Mouse (Mus musculus): ENCODE measurements around the gene Tmtc2. TPM values are rescaled to one million over a fixed set of nuclear protein-coding genes. Genes with fewer than 3 reads are reported as not detected.

The Tmtc2 gene
- polyA plus RNA-seq, 1 experiment from 2014 or later = 0.76 TPM

DNA sequence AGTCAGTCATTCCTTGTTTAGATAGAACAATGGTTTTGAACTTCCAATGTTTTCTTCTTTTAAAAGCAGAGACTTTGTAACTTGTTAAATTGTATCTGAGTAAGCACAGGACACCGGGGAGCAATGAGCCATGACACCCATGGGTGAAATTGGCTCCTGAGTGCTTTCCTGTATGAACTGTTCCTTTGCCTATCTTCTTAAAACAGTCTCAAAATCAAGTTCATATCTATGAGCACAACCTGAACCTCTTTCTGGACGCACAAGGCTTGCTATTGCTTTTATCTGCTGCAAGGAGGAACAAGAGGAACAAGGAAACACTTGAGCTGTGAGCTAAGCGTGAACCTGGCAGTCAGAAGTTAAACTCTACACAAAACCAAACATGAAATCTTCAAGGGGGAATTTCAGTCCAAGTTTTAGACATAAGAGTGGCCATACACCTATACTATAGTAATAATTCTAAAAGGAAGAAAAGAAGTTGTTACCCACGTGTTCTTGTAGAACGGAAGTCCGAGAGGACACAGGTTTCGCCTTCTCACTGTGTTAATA is 60.4 kb downstream of the Tmtc2 start:
- 60% methylated on average over 7 of the region's 7 CpGs for WGBS (ENCODE audit: insufficient replicate concordance)
- H3K27ac ChIP-seq (ENCODE audit: low read length) = no peak overlapping the region
- H3K9ac ChIP-seq (ENCODE audit: low read depth, low read length) = no peak overlapping the region
- no peaks in the 10 kb centered on the region for H3K27me3 ChIP-seq (ENCODE audit: control insufficient read depth, insufficient read depth, low read depth, low read length)
- ATAC-seq (ENCODE audit: low read depth) = no peak
- no peaks in the 10 kb centered on the region for H3K36me3 ChIP-seq (ENCODE audit: control insufficient read depth, insufficient read depth)
- H3K9me3 ChIP-seq (replicated peaks; ENCODE audit: control insufficient read depth, low read length) = no peaks in the 10 kb centered on the region
- no peak overlapping the region for H3K4me3 ChIP-seq (ENCODE audit: low read depth, low read length)
- no peaks in the 10 kb centered on the region for H3K4me1 ChIP-seq (ENCODE audit: control insufficient read depth, low read depth, low read length)
- no peak overlapping the region for H3K4me2 ChIP-seq (ENCODE audit: low read depth, low read length)

DNA sequence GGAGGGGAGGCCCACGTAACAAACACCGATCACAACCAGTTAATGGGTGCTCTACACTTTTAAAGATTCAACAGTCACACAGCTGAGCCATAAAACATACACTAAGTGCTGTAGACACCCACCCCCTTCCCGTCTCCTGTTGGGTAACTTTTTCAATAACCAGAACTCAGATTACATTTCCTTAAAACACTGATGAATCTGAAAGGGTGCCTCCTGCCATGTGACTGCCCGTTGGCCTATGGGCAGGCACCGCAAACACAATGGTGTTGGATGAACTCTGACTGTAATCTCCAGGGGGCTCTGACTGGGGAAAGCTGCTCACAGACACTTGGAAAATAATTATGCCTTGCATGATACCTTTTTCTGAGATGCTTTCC is 64.4 kb downstream of the Tmtc2 start:
- ATAC-seq (ENCODE audit: low read depth) = no peak
- WGBS (ENCODE audit: insufficient replicate concordance) = 61% methylated on average over 5 of the region's 5 CpGs
- H3K9me3 ChIP-seq (replicated peaks; ENCODE audit: control insufficient read depth, low read length) = no peaks in the 10 kb centered on the region
- no peaks in the 10 kb centered on the region for H3K36me3 ChIP-seq (ENCODE audit: control insufficient read depth, insufficient read depth)
- peaks cover 13% of the 10 kb centered on the region for H3K4me1 ChIP-seq (ENCODE audit: control insufficient read depth, low read depth, low read length)
- no peak overlapping the region for H3K4me2 ChIP-seq (ENCODE audit: low read depth, low read length)
- H3K9ac ChIP-seq (ENCODE audit: low read depth, low read length) = no peak overlapping the region
- H3K4me3 ChIP-seq (ENCODE audit: low read depth, low read length) = no peak overlapping the region
- H3K27ac ChIP-seq (ENCODE audit: low read length) = no peak overlapping the region
- no peaks in the 10 kb centered on the region for H3K27me3 ChIP-seq (ENCODE audit: control insufficient read depth, insufficient read depth, low read depth, low read length)

DNA sequence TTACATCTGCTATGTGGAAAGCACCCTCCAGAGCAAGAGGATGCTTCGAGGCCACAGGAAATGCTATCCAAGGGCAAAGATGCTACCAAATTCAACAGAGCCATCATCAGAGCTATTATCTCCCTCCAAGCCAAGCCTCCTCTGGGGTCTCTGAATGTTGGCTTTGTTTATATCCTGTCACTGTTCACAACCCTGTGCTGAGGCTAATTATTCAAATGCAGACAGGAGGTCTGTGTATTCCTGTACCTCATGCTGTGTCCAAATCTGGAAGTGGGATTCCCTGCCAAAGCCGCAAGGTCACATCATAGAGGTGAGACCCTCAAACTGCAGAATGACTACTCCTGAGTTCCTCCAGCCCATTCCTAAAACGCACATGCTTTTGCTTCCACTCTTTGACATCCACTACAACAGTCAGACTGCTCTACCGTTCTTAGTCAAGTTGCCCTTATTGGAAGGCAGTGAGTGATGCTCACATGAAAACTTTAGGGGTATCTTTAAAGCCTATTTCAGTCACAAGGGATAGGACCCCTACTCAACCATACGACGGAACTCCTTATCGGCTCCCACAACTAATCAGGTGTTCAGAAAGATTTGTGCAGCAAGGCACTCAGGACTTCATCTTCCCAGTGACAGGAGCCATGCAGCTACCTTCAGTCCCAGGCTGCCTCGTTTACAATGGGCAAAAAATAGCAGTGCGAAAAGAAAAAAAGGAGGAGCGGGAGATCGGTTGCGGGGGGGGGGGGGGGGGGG is 64.9 kb downstream of the Tmtc2 start:
- WGBS (ENCODE audit: insufficient replicate concordance) = 68% methylated on average over 9 of the region's 12 CpGs
- Histone ChIP-seq H3K9me3 (replicated peaks; ENCODE audit: control insufficient read depth, low read length) (no peaks in the 10 kb centered on the region), H3K9ac (ENCODE audit: low read depth, low read length) (no peak overlapping the region), H3K4me3 (ENCODE audit: low read depth, low read length) (no peak overlapping the region), H3K27ac (ENCODE audit: low read length) (no peak overlapping the region), H3K36me3 (ENCODE audit: control insufficient read depth, insufficient read depth) (no peaks in the 10 kb centered on the region), H3K27me3 (ENCODE audit: control insufficient read depth, insufficient read depth, low read depth, low read length) (no peaks in the 10 kb centered on the region), H3K4me1 (ENCODE audit: control insufficient read depth, low read depth, low read length) (peaks cover 13% of the 10 kb centered on the region), H3K4me2 (ENCODE audit: low read depth, low read length) (no peak overlapping the region)
- ATAC-seq (ENCODE audit: low read depth) = no peak

DNA sequence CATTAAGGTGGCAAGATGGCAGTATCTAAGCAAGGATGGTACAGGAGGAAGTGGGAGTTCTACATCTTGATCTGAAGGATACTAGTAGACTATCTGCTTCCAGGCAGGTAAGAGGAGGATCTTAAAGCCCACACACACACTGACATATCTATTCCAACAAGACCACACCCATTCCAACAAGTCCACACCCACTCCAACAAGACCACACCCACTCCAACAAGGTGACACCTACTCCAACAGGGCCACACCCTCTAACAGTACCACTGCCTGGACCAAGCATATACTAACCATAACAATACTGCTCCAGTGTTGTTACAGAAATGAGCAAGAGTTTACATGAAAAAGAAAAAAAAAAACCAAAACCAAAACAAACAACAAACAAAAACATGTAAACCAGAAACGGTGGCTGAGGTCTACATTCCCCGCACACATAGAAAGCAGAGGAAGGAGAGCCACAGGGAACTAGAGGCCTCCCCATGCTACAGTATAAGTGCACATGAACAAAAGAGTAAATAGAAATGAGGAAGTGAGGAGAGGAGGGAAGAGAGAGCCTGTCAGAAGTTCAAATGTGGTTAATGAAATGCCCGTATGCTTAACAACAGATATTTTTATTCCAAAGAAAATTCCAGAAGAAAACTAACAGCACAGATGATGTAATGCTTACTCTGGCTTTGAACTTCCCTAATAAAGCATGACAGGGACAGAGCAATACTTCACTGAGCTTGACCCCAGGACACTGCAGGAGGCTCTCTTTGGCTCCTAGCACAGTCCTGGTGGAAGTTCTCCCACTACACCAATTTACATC is 66.1 kb downstream of the Tmtc2 start:
- Histone ChIP-seq H3K27me3 (ENCODE audit: control insufficient read depth, insufficient read depth, low read depth, low read length) (no peaks in the 10 kb centered on the region), H3K4me1 (ENCODE audit: control insufficient read depth, low read depth, low read length) (peaks cover 13% of the 10 kb centered on the region), H3K36me3 (ENCODE audit: control insufficient read depth, insufficient read depth) (no peaks in the 10 kb centered on the region), H3K9me3 (replicated peaks; ENCODE audit: control insufficient read depth, low read length) (no peaks in the 10 kb centered on the region), H3K4me2 (ENCODE audit: low read depth, low read length) (no peak overlapping the region), H3K27ac (ENCODE audit: low read length) (no peak overlapping the region), H3K4me3 (ENCODE audit: low read depth, low read length) (no peak overlapping the region), H3K9ac (ENCODE audit: low read depth, low read length) (no peak overlapping the region)
- WGBS (ENCODE audit: insufficient replicate concordance) = 28% methylated on average over 3 of the region's 3 CpGs
- ATAC-seq (ENCODE audit: low read depth) = peak; percentile 91

DNA sequence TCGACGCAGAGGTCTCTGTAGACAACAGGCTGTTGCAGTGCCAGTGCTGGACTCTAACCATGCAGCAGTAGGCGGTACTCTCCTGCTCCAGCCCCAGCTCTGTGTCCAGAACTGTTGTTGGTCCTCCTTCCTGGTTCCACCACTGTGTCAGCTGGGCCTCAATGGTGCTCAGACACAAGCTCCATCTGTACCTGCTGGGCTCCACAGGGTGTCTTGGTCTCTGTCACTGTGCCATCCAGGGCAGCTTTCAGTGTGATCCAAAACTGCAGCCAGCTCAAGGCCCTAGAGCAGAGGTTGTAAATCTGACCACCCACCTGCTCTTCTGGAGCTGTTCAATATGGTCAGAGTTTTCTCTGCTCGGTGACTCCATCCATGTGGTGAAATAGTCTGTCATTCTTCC is 68.2 kb downstream of the Tmtc2 start:
- Histone ChIP-seq H3K4me3 (ENCODE audit: low read depth, low read length) (no peak overlapping the region), H3K27me3 (ENCODE audit: control insufficient read depth, insufficient read depth, low read depth, low read length) (no peaks in the 10 kb centered on the region), H3K36me3 (ENCODE audit: control insufficient read depth, insufficient read depth) (no peaks in the 10 kb centered on the region), H3K4me2 (ENCODE audit: low read depth, low read length) (no peak overlapping the region), H3K27ac (ENCODE audit: low read length) (no peak overlapping the region), H3K9me3 (replicated peaks; ENCODE audit: control insufficient read depth, low read length) (no peaks in the 10 kb centered on the region), H3K4me1 (ENCODE audit: control insufficient read depth, low read depth, low read length) (peaks cover 13% of the 10 kb centered on the region), H3K9ac (ENCODE audit: low read depth, low read length) (no peak overlapping the region)
- WGBS (ENCODE audit: insufficient replicate concordance) = 73% methylated on average over 4 of the region's 4 CpGs
- ATAC-seq (ENCODE audit: low read depth) = no peak

DNA sequence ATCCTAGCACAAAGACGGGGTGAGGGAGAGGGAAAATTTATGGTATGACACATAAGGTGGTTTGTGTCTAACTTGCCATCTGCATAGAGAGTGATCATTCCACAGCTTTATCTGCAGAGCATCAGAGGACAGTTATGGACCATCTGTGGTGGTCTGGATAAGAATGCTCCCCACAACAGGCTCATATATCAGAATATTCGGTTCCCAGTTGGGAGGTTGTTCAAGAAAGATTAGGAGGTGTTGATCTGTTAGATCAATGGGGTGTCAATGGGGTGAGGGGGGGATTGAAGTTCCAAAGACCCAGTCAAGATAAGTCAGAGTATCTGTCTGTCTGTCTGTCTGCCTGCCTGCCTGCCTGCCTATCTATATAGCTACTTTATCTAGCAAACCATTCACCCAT is 69.8 kb downstream of the Tmtc2 start:
- Histone ChIP-seq H3K9ac (ENCODE audit: low read depth, low read length) (no peak overlapping the region), H3K4me3 (ENCODE audit: low read depth, low read length) (no peak overlapping the region), H3K27me3 (ENCODE audit: control insufficient read depth, insufficient read depth, low read depth, low read length) (no peaks in the 10 kb centered on the region), H3K4me2 (ENCODE audit: low read depth, low read length) (no peak overlapping the region), H3K9me3 (replicated peaks; ENCODE audit: control insufficient read depth, low read length) (no peaks in the 10 kb centered on the region), H3K36me3 (ENCODE audit: control insufficient read depth, insufficient read depth) (no peaks in the 10 kb centered on the region), H3K4me1 (ENCODE audit: control insufficient read depth, low read depth, low read length) (peaks cover 22% of the 10 kb centered on the region), H3K27ac (ENCODE audit: low read length) (no peak overlapping the region)
- ATAC-seq (ENCODE audit: low read depth) = peak; percentile 5; the same call in 1 of the 2 replicates
- WGBS (ENCODE audit: insufficient replicate concordance) = 49% methylated on average over 2 of the region's 2 CpGs

DNA sequence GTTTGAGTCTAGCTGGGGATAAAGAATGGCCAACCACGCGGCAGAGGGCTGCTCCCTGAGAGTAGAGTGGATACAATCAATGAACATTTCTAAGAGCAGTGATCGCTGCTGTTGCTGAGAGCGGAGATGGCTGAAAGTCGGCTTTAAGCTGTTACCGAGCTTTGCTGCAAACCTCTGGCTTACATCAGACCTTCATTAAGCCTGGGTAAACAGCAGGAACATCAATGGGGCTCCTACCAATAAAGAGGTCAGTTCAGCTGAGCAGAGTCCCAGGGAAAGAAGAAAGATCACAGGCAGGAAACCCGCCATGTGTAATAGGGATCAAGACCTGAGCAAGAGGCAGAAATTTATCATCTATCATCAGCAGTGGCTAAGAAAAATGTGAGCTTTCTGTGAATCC is 72.5 kb downstream of the Tmtc2 start:
- Histone ChIP-seq H3K27ac (ENCODE audit: low read length) (no peak overlapping the region), H3K4me3 (ENCODE audit: low read depth, low read length) (no peak overlapping the region), H3K27me3 (ENCODE audit: control insufficient read depth, insufficient read depth, low read depth, low read length) (no peaks in the 10 kb centered on the region), H3K36me3 (ENCODE audit: control insufficient read depth, insufficient read depth) (no peaks in the 10 kb centered on the region), H3K4me1 (ENCODE audit: control insufficient read depth, low read depth, low read length) (peaks cover 12% of the 10 kb centered on the region), H3K9me3 (replicated peaks; ENCODE audit: control insufficient read depth, low read length) (no peaks in the 10 kb centered on the region), H3K9ac (ENCODE audit: low read depth, low read length) (no peak overlapping the region), H3K4me2 (ENCODE audit: low read depth, low read length) (no peak overlapping the region)
- 72% methylated on average over 7 of the region's 7 CpGs for WGBS (ENCODE audit: insufficient replicate concordance)
- ATAC-seq (ENCODE audit: low read depth) = no peak

DNA sequence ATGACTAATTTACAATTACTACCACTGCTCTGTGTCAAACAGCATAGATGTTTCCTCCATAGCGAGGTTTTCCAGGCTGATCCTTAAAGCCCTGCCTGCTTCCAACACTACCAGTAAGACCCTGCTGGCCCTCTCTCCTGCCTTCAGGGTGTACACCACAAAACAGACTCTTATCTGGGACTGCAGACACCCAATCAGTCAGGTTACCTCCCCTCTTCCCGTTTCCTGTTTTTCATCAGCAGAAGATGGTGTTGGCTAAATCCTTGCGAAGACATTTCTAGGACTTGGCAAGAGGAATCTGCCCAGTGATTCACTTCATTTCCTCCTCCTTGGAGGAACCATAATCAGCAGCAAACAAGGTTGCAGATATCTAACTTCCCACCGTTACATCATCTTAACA is 73.8 kb downstream of the Tmtc2 start:
- whole genome bisulfite sequencing (ENCODE audit: insufficient replicate concordance) = 7% methylated on average over 4 of the region's 4 CpGs
- Histone ChIP-seq H3K4me3 (ENCODE audit: low read depth, low read length) (no peak overlapping the region), H3K4me2 (ENCODE audit: low read depth, low read length) (peak overlapping the region; percentile 40; the same call in 1 of the 2 replicates), H3K27ac (ENCODE audit: low read length) (peak overlapping the region; percentile 58), H3K36me3 (ENCODE audit: control insufficient read depth, insufficient read depth) (no peaks in the 10 kb centered on the region), H3K4me1 (ENCODE audit: control insufficient read depth, low read depth, low read length) (peaks cover 12% of the 10 kb centered on the region), H3K27me3 (ENCODE audit: control insufficient read depth, insufficient read depth, low read depth, low read length) (no peaks in the 10 kb centered on the region), H3K9me3 (replicated peaks; ENCODE audit: control insufficient read depth, low read length) (no peaks in the 10 kb centered on the region), H3K9ac (ENCODE audit: low read depth, low read length) (no peak overlapping the region; the same call in 1 of the 2 replicates)
- ATAC-seq (ENCODE audit: low read depth) = peak; percentile 92

DNA sequence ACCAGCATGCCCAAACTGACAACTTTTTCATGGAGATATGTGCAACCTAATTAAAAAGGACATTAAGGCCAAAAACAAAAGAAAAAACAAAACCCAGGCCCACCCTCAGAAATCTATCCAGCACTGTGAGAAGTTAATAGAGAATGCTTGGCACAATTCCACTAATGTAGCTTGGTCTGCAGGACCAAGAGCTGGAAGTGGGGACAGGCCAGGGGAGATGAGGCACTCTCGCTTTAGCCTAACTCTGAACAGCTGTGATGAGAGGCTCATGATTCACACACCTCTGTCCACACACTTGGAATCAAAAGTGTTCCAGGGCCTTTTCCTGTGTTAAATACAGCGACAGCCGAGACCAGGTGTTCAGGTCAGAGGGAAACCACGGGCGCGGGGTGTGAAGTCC is 79.0 kb downstream of the Tmtc2 start:
- Histone ChIP-seq H3K36me3 (ENCODE audit: control insufficient read depth, insufficient read depth) (no peaks in the 10 kb centered on the region), H3K9me3 (replicated peaks; ENCODE audit: control insufficient read depth, low read length) (no peaks in the 10 kb centered on the region), H3K27ac (ENCODE audit: low read length) (no peak overlapping the region), H3K27me3 (ENCODE audit: control insufficient read depth, insufficient read depth, low read depth, low read length) (no peaks in the 10 kb centered on the region), H3K4me1 (ENCODE audit: control insufficient read depth, low read depth, low read length) (peaks cover 8% of the 10 kb centered on the region), H3K9ac (ENCODE audit: low read depth, low read length) (no peak overlapping the region), H3K4me2 (ENCODE audit: low read depth, low read length) (no peak overlapping the region), H3K4me3 (ENCODE audit: low read depth, low read length) (no peak overlapping the region)
- 80% methylated on average over 6 of the region's 6 CpGs for WGBS (ENCODE audit: insufficient replicate concordance)
- no peak for ATAC-seq (ENCODE audit: low read depth)
